Mouse (Mus musculus) myocyte (in vitro differentiated cells): Measurements from ENCODE around the gene Nhsl1. TPM values are rescaled to one million over a fixed set of nuclear protein-coding genes. Genes with fewer than 3 reads are reported as not detected.

Experiments
- H3K27me3 ChIP-seq: one replicate; pipeline ENCODE4 v1.6.1; 2011; ENCODE audit not compliant: control insufficient read depth, insufficient read depth, insufficient read length
- H3K36me3 ChIP-seq: one replicate; pipeline ENCODE4 v1.6.1; 2011; ENCODE audit not compliant: control insufficient read depth, insufficient read depth
- H3K4me2 ChIP-seq: one replicate; pipeline ENCODE4 v1.6.1; 2011; ENCODE audit warnings: low read depth, control low read depth
- H3K4me3 ChIP-seq: one replicate; pipeline ENCODE4 v1.5.1; 2011; ENCODE audit warnings: mild to moderate bottlenecking, control low read depth, moderate library complexity
- H3K79me2 ChIP-seq: one replicate; pipeline ENCODE4 v1.6.1; 2011; ENCODE audit not compliant: control insufficient read depth, insufficient read depth
- H3ac ChIP-seq: one replicate; pipeline ENCODE4 v1.6.1; 2011; ENCODE audit not compliant: control insufficient read depth, insufficient read length
- CEBPB ChIP-seq: IDR thresholded peaks from 2 replicates; pipeline ENCODE4 v1.6.1; 2011; ENCODE audit warnings: mild to moderate bottlenecking, moderate library complexity; ENCODE audit not compliant: poor library complexity, insufficient read depth, severe bottlenecking
- E2F4 ChIP-seq: IDR thresholded peaks from one replicate; pipeline ENCODE4 v1.6.1; 2011; ENCODE audit warnings: mild to moderate bottlenecking, control low read depth, moderate library complexity; ENCODE audit not compliant: insufficient read depth
- MAX ChIP-seq: IDR thresholded peaks from one replicate; pipeline ENCODE4 v1.6.1; 2011; ENCODE audit warnings: low read depth, mild to moderate bottlenecking, control low read depth
- MYOD1 ChIP-seq, 3 experiments: IDR thresholded peaks; one replicate each; pipeline ENCODE4 v1.6.1; 2011; ENCODE audit warnings: control low read depth in 2 of 3, low read depth in 2 of 3, mild to moderate bottlenecking in 2 of 3, moderate library complexity in 1 of 3; ENCODE audit not compliant: insufficient read length in 2 of 3, control insufficient read depth in 1 of 3
- MYOG ChIP-seq, 3 experiments: IDR thresholded peaks; one replicate each; pipeline ENCODE4 v1.6.1; 2011; ENCODE audit warnings: control low read depth in 2 of 3, low read depth in 2 of 3, mild to moderate bottlenecking in 2 of 3; ENCODE audit not compliant: insufficient read length in 2 of 3, control insufficient read depth in 1 of 3, insufficient read depth in 1 of 3
- POLR2A ChIP-seq: IDR thresholded peaks from one replicate; pipeline ENCODE4 v1.6.1; 2011; ENCODE audit warnings: low read depth, mild to moderate bottlenecking, control low read depth, moderate library complexity; ENCODE audit not compliant: insufficient read length
- POLR2AphosphoS2 ChIP-seq: IDR thresholded peaks from one replicate; pipeline ENCODE4 v1.6.1; 2011; ENCODE audit warnings: low read depth, control low read depth; ENCODE audit not compliant: insufficient read length
- REST ChIP-seq: IDR thresholded peaks from one replicate; pipeline ENCODE4 v1.6.1; 2011; ENCODE audit warnings: mild to moderate bottlenecking, control low read depth, moderate library complexity; ENCODE audit not compliant: insufficient read depth, insufficient read length
- SRF ChIP-seq: IDR thresholded peaks from one replicate; pipeline ENCODE4 v1.6.1; 2011; ENCODE audit warnings: low read depth; ENCODE audit not compliant: control insufficient read depth, insufficient read length
- TCF12 ChIP-seq: IDR thresholded peaks from one replicate; pipeline ENCODE4 v1.6.1; 2011; ENCODE audit warnings: mild to moderate bottlenecking, control low read depth; ENCODE audit not compliant: poor library complexity, insufficient read depth, severe bottlenecking
- TCF3 ChIP-seq: IDR thresholded peaks from one replicate; pipeline ENCODE4 v1.6.1; 2011; ENCODE audit warnings: low read depth, control low read depth; ENCODE audit not compliant: insufficient read length
- USF1 ChIP-seq: IDR thresholded peaks from one replicate; pipeline ENCODE4 v1.6.1; 2011; ENCODE audit warnings: low read depth, mild to moderate bottlenecking, control low read depth, moderate library complexity
- polyA plus RNA-seq: library from polyadenylated mRNA; unstranded; fragments of >200 nt; fragmentation: generic; extraction: Trizol; gene quantifications from one replicate; pipeline ENCODE4 v1.2.1, GENCODE M21; 2012; ENCODE audit warnings: missing spikeins

Nhsl1 gene
- polyA plus RNA-seq, 1 experiment, result 5.4 TPM

DNA sequence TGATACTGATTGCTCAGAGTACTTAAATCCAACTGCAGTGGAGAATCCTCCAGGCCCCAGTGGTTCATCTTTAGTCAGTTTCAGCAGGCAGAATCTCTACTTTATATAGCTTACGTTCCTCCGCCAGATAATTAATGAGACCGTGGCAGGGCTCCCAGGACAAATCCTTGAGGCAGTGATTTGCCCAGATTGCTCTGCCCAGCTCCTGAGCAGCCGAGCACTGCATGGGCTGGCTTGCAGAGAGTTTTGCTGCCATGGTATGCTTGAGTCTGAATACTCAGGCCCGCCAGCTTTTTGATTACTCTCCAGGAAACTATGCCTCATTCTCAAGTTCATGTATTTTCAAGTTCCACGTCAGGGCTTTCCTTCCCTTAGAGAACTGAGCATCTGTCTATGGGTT lies 156.3 kb downstream of the Nhsl1 start:
- no peak overlapping the region for H3ac ChIP-seq
- no peaks in the 10 kb centered on the region for H3K36me3 ChIP-seq
- no peak overlapping the region for H3K4me2 ChIP-seq
- H3K79me2 ChIP-seq, result peaks cover 13% of the 10 kb centered on the region
- TF ChIP-seq POLR2AphosphoS2 (no peak), CEBPB (no peak), E2F4 (no peak), MYOD1 (IDR thresholded peaks at IDR 0.05; ENCODE audit: control insufficient read depth in 1 of 3, insufficient read length in 2 of 3, low read depth in 2 of 3) (no peak), REST (no peak), USF1 (no peak), TCF3 (no peak)
- H3K27me3 ChIP-seq, result no peaks in the 10 kb centered on the region
- H3K4me3 ChIP-seq, result no peak overlapping the region

DNA sequence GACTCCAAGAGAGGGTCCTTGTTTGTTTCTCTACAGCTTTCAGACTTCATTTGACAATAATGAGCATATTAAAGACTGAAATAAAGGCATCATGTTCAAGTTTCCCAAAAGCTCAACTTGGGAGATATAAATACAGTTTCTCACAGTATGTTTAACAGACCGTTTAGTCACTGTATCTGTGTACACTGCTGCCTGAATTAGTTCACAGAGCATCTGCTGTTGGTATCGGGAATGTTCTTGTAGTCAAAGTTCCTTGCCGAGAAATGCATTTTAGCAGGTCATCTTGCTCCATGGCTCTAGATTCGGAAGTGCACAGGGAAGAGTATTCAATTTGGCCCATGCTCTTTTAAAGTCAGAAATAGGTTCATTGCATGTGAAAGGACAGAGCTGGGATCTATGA lies 159.5 kb downstream of the Nhsl1 start:
- H3K79me2 ChIP-seq, result no peaks in the 10 kb centered on the region
- TF ChIP-seq MYOD1 (IDR thresholded peaks at IDR 0.05; ENCODE audit: control insufficient read depth in 1 of 3, insufficient read length in 2 of 3, low read depth in 2 of 3), result no peak
- TF ChIP-seq USF1, result no peak
- no peak for TF ChIP-seq CEBPB
- no peak for TF ChIP-seq TCF12
- TF ChIP-seq REST, result no peak
- TF ChIP-seq MAX, result no peak
- TF ChIP-seq E2F4, result no peak
- no peak for TF ChIP-seq POLR2A
- TF ChIP-seq MYOG (IDR thresholded peaks at IDR 0.05; ENCODE audit: control insufficient read depth in 1 of 3, insufficient read depth in 1 of 3, insufficient read length in 2 of 3, low read depth in 2 of 3), result no peak
- no peak for TF ChIP-seq POLR2AphosphoS2
- no peak for TF ChIP-seq TCF3
- no peak for TF ChIP-seq SRF
- H3ac ChIP-seq, result no peak overlapping the region
- no peaks in the 10 kb centered on the region for H3K36me3 ChIP-seq
- no peak overlapping the region for H3K4me2 ChIP-seq
- H3K4me3 ChIP-seq, result no peak overlapping the region
- no peaks in the 10 kb centered on the region for H3K27me3 ChIP-seq

DNA sequence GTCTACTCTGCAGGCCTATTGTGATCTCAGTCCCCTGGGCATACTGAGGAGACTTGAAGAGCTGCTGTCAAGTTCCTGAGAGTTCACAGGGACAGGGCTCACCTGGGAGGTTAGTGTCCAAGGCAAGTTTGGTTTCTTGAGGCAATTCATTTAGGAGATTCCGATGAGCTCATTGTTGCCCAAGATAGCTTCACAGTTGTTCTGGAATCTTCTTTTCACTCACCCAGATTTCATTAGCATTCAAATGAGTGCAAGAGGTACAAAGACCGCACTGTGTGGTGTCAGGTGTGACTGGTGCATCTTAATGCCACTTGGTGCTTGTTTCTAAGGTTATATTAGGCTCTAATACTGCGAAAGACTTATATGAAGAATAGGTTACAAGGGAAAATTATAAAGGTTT lies 160.5 kb downstream of the Nhsl1 start:
- H3K27me3 ChIP-seq, result no peaks in the 10 kb centered on the region
- H3ac ChIP-seq, result no peak overlapping the region
- H3K79me2 ChIP-seq, result no peaks in the 10 kb centered on the region
- no peak overlapping the region for H3K4me2 ChIP-seq
- H3K4me3 ChIP-seq, result no peak overlapping the region
- H3K36me3 ChIP-seq, result no peaks in the 10 kb centered on the region
- TF ChIP-seq USF1, result no peak

DNA sequence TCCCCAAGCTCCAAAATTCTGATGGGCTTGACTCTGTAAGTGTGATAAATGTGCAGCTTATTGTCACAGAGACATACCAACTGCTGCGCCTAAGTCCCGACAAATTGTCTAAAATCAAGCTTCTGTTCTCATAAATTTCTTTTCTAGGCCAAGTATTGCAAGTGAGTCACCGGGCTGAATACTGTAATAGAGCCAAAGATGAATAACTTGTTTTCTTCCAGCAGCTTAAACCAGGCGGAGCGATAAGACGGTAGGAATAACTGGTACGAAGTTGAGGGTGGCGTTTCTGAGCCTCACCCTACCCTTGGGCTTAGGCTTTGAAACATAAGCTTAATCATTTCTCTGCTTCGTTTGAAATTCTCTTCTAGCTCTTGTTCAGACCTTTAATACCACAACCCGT lies 162.1 kb downstream of the Nhsl1 start:
- H3K4me3 ChIP-seq, result no peak overlapping the region
- no peak overlapping the region for H3ac ChIP-seq
- H3K36me3 ChIP-seq, result no peaks in the 10 kb centered on the region
- TF ChIP-seq SRF (no peak), CEBPB (0 out of 2 replicates have a peak, but pooled peaks have one; percentile 5), POLR2AphosphoS2 (no peak)
- no peaks in the 10 kb centered on the region for H3K79me2 ChIP-seq
- peak overlapping the region; percentile 44 for H3K4me2 ChIP-seq
- no peaks in the 10 kb centered on the region for H3K27me3 ChIP-seq

DNA sequence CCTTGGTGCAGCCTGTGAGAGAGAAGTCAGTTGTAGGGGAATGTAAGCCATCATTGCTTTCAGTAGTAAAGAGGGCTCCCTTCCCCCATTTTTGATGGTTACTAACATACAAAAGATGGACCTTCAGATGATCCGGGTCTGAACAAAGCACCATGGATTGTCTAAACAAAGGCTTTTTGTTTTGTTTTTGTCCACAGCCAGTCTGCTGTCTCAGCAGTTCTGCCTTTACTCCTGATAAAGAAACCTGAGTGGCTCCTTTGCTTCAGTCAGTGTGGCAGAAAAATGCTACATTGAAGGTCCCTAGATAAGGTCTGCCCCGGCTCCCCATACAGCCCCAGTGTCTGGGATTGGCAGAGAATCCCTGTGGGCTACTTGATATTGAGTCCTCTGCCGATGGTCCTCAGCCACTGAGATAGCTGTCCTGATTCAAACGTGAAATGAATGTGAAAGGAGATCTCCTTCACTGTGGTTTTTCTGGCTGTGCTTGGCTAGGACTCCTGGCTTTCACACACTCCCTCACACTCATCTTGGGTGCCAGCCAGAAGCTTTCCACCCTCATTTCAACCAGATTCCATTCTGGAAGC lies 163.9 kb downstream of the Nhsl1 start:
- no peak for TF ChIP-seq MYOD1 (IDR thresholded peaks at IDR 0.05; ENCODE audit: control insufficient read depth in 1 of 3, insufficient read length in 2 of 3, low read depth in 2 of 3)
- no peak for TF ChIP-seq SRF
- no peak for TF ChIP-seq MYOG (IDR thresholded peaks at IDR 0.05; ENCODE audit: control insufficient read depth in 1 of 3, insufficient read depth in 1 of 3, insufficient read length in 2 of 3, low read depth in 2 of 3)
- TF ChIP-seq TCF3, result no peak
- no peak for TF ChIP-seq MAX
- TF ChIP-seq USF1, result no peak
- no peak for TF ChIP-seq CEBPB
- no peak for TF ChIP-seq REST
- no peak for TF ChIP-seq POLR2AphosphoS2
- no peak for TF ChIP-seq POLR2A
- no peak for TF ChIP-seq E2F4
- Histone ChIP-seq H3K36me3 (no peaks in the 10 kb centered on the region), H3K27me3 (no peaks in the 10 kb centered on the region), H3K4me3 (no peak overlapping the region), H3K79me2 (no peaks in the 10 kb centered on the region), H3ac (no peak overlapping the region), H3K4me2 (peak overlapping the region; percentile 67)
